Mouse (Mus musculus) CD4-positive, CD25-positive, alpha-beta regulatory T cell, adult 9 weeks (primary cell): ENCODE measurements around the gene Zfp94. TPM values are rescaled to one million over a fixed set of nuclear protein-coding genes. Genes with fewer than 3 reads are reported as not detected.

Source experiments
- polyA plus RNA-seq: library from polyadenylated mRNA; unstranded; fragments of 100-300 nt; shearing (Covaris generic); gene quantifications from one replicate; pipeline ENCODE4 v1.2.1, GENCODE M21; 2017

Zfp94 gene
- 14.1 TPM for polyA plus RNA-seq

GRCm38 (mm10) chr7:24316567-24317092 lies at the start of gene Zfp94:
TSS of gene Zfp94 (minus strand) at chr7:24316666.

GRCm38 (mm10) chr7:24348896-24349295 lies 32.4 kb upstream of the Zfp94 start, which contains the start of gene Lypd5:
TSS of gene Lypd5 (plus strand) at chr7:24349196.

GRCm38 (mm10) chr7:24333304-24333986 lies 17.0 kb upstream of the Zfp94 start, which contains the start of gene Tescl:
TSS of gene Tescl (minus strand) at chr7:24333936.

GRCm38 (mm10) chr7:24300771-24301282 lies 15.6 kb downstream of the Zfp94 start, which contains the start of gene Zfp61:
TSS of gene Zfp61 (minus strand) at chr7:24301232.

GRCm38 (mm10) chr7:24270288-24270672 lies 46.2 kb downstream of the Zfp94 start, which contains the start of gene Zfp93:
TSS of gene Zfp93 (plus strand) at chr7:24270420.

GRCm38 (mm10) chr7:24254633-24255474 lies 61.6 kb downstream of the Zfp94 start, which contains the start of gene Zfp108:
TSS of gene Zfp108 (plus strand) at chr7:24254794.

Other genes starting within 250 kb of the Zfp94 start
- gene Zfp180, start 234.7 kb downstream of the Zfp94 start, polyA plus RNA-seq = 42.6 TPM
- gene Zfp112, start 204.4 kb downstream of the Zfp94 start, polyA plus RNA-seq = 1.6 TPM
- 21.9 TPM for gene Zfp235, start 182.5 kb downstream of the Zfp94 start, polyA plus RNA-seq
- 1.2 TPM for gene Zfp114, start 141.6 kb downstream of the Zfp94 start, polyA plus RNA-seq
- 0.76 TPM for gene Zfp111, start 105.2 kb downstream of the Zfp94 start, polyA plus RNA-seq
- gene Zfp109, start 79.1 kb downstream of the Zfp94 start, polyA plus RNA-seq = 6.1 TPM
- gene Zfp108, start 61.9 kb downstream of the Zfp94 start, polyA plus RNA-seq = 0.91 TPM
- gene Zfp93, start 46.2 kb downstream of the Zfp94 start, polyA plus RNA-seq = 3.7 TPM
- gene Zfp61, start 15.4 kb downstream of the Zfp94 start, polyA plus RNA-seq = 30.7 TPM
- gene Tescl, start 17.3 kb upstream of the Zfp94 start, polyA plus RNA-seq = not detected
- not detected for gene Lypd5, start 32.5 kb upstream of the Zfp94 start, polyA plus RNA-seq
- gene Kcnn4, start 53.6 kb upstream of the Zfp94 start, polyA plus RNA-seq = 107 TPM
- gene Smg9, start 83.0 kb upstream of the Zfp94 start, polyA plus RNA-seq = 74.8 TPM
- gene Irgc1, start 135.6 kb upstream of the Zfp94 start, polyA plus RNA-seq = 0.55 TPM
- 1.9 TPM for gene Plaur, start 145.8 kb upstream of the Zfp94 start, polyA plus RNA-seq
- not detected for gene Cadm4, start 165.4 kb upstream of the Zfp94 start, polyA plus RNA-seq
- 0.63 TPM for gene Zfp428, start 190.3 kb upstream of the Zfp94 start, polyA plus RNA-seq
- gene AC161166.1, start 195.8 kb upstream of the Zfp94 start, polyA plus RNA-seq = not detected
- gene Irgq, start 214.0 kb upstream of the Zfp94 start, polyA plus RNA-seq = 0.67 TPM
- not detected for gene Pinlyp, start 229.5 kb upstream of the Zfp94 start, polyA plus RNA-seq
- 71.9 TPM for gene Xrcc1, start 229.6 kb upstream of the Zfp94 start, polyA plus RNA-seq